Mouse (Mus musculus) megakaryocyte-erythroid progenitor cell, adult 5-6 weeks (primary cell): ENCODE measurements around the gene Gm20888. TPM values are rescaled to one million over a fixed set of nuclear protein-coding genes. Genes with fewer than 3 reads are reported as not detected.
"Not testable (repeated sequence)": the region's sequence is repeated elsewhere in the genome, so short reads cannot be mapped to it uniquely, and the experiment has no call there.

ENCODE experiments used
- ATAC-seq: replicated peaks from 2 replicates; pipeline ENCODE4 v1.8.0; 2016; ENCODE audit warnings: mild to moderate bottlenecking, inconsistent platforms; ENCODE audit not compliant: severe bottlenecking, poor library complexity, low FRiP score, low TSS enrichment
- total RNA-seq, 2 experiments: library from RNA; stranded (forward) in 1 of 2; stranded (reverse) in 1 of 2; fragments of 200-1000, 215-1000 nt in 1 of 2; fragments of >200 nt in 1 of 2; fragmentation: Nextera tagmentation in 1 of 2; gene quantifications; 2 replicates each; pipeline ENCODE4 v1.2.3; 2014 to 2017

Gm20888 gene
- total RNA-seq (2014; fragmentation: Nextera tagmentation), result not detected in 2 replicates
- not detected in 2 replicates for total RNA-seq (2017)

DNA sequence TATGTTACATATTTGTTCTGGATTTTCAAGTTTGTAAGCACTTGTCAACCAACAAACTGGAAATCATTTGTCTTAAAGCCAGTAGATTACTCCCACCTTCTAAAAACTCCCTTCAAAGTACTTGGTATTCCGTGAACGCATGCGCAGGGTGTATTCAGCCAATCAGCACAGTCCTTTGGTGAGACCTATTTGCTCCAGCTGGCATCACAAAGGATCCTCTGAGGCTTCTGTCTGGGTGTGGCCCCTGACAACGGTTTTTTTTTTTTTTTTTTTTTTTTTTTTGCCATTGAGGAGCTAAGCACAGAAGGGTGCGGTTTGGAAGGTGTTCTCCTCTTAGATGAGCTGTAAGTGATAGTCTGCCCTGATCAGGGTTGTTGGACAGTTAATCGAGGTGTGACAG lies at the start of gene Gm20888:
Gene Gm20888 (plus strand): TSS at position 301 of the 400 bp plus-strand sequence.
- ATAC-seq, result not testable (repeated sequence)

Other genes with a start within 250 kb of the Gm20888 start
- gene Gm21118, start 168.2 kb upstream of the Gm20888 start, total RNA-seq (2014; fragmentation: Nextera tagmentation), result not detected in 2 replicates
- not detected in 2 replicates for gene Gm21118, start 168.2 kb upstream of the Gm20888 start, total RNA-seq (2017)
- gene Gm29423, start 138.6 kb upstream of the Gm20888 start, total RNA-seq (2014; fragmentation: Nextera tagmentation), result not detected in 2 replicates
- gene Gm29423, start 138.6 kb upstream of the Gm20888 start, total RNA-seq (2017), result not detected in 2 replicates
- gene Gm29644, start 138.5 kb upstream of the Gm20888 start, total RNA-seq (2014; fragmentation: Nextera tagmentation), result not detected in 2 replicates
- gene Gm29644, start 138.5 kb upstream of the Gm20888 start, total RNA-seq (2017), result not detected in 2 replicates